26 mouse cellular contexts compared by ENCODE assay signal in genomic region chr10:117394738-117395550, GRCm38 (mm10). TPM values are rescaled to one million over a fixed set of nuclear protein-coding genes. Genes with fewer than 3 reads are reported as not detected.
DNase-seq lines count a peak whose midpoint lies in the region; ATAC-seq and TF ChIP-seq lines count a peak whose summit lies in the region.
"Had no signal": no experiment of that assay in that cellular context is flagged by ENCODE, and none has a peak within 500 bp of the region (broad histone marks: within the 10 kb centered on the region; RNA-seq: fewer than 3 reads in every experiment).

No protein-coding gene starts in this region.

- TF ChIP-seq CTCF in heart, adult 2 months (IDR thresholded peaks at IDR 0.05): peak; percentile 19; the same call in 1 of the 2 replicates
- 0 out of 2 replicates have a peak, but pooled peaks have one; percentile 2 for TF ChIP-seq CTCF in liver, postnatal 0 days (IDR thresholded peaks at IDR 0.05; ENCODE audit: low read depth)
- peak; percentile 22; the same call in 1 of the 2 replicates for TF ChIP-seq CTCF in midbrain, postnatal 0 days (IDR thresholded peaks at IDR 0.05)
- peak; percentile 6; the same call in 1 of the 2 replicates for TF ChIP-seq CTCF in stomach, postnatal 0 days (IDR thresholded peaks at IDR 0.05; ENCODE audit: low read depth)

- DNase-seq in heart, adult 2 months: no peak
- DNase-seq in liver, postnatal 0 days: no peak
- DNase-seq in liver, embryonic 11.5 days (ENCODE audit: low spot score): no peak
- DNase-seq in midbrain, postnatal 0 days (ENCODE audit: low spot score): no peak
- DNase-seq in stomach, postnatal 0 days (ENCODE audit: low spot score): no peak
- DNase-seq: adrenal gland, postnatal 10 days; adrenal gland, postnatal 36 days; B cell, adult 2 months; cerebellum, adult 18-20 months; cerebellum, adult 9-10 months; cerebellum, postnatal 14 days; forebrain, postnatal 0 days; gastrocnemius, adult 2 months; gastrocnemius, postnatal 14 days; heart, adult 11 months; heart, postnatal 14 days; heart, postnatal 4 days had no signal

- no peak for TF ChIP-seq EP300 in heart, adult 2 months (IDR thresholded peaks at IDR 0.05; ENCODE audit: insufficient read depth, low read depth, low read length)
- no peak for TF ChIP-seq EP300 in liver, postnatal 0 days (IDR thresholded peaks at IDR 0.05; ENCODE audit: low read depth)
- no peak for TF ChIP-seq EP300 in stomach, postnatal 0 days (optimal IDR thresholded peaks at IDR 0.05)

- H3K9me3 ChIP-seq in heart, embryonic 11.5 days (replicated peaks; ENCODE audit: control insufficient read depth, low read length): no peaks in the 10 kb centered on the region
- H3K9me3 ChIP-seq in liver, postnatal 0 days (ENCODE audit: low read length): no peaks in the 10 kb centered on the region
- H3K9me3 ChIP-seq in liver, embryonic 11.5 days (ENCODE audit: control insufficient read depth, low read length): no peaks in the 10 kb centered on the region
- H3K9me3 ChIP-seq in midbrain, postnatal 0 days (ENCODE audit: low read length): no peaks in the 10 kb centered on the region
- H3K9me3 ChIP-seq in midbrain, embryonic 15.5 days: no peaks in the 10 kb centered on the region
- no peaks in the 10 kb centered on the region for H3K9me3 ChIP-seq in stomach, postnatal 0 days (ENCODE audit: control insufficient read depth, low read length)
- H3K9me3 ChIP-seq: G1E; heart, embryonic 13.5 days; hindbrain, embryonic 15.5 days had no signal

- no peak overlapping the region for H3K27ac ChIP-seq in heart, adult 2 months
- no peak overlapping the region for H3K27ac ChIP-seq in heart, embryonic 11.5 days (ENCODE audit: low read depth, low read length)
- no peak overlapping the region for H3K27ac ChIP-seq in liver, postnatal 0 days (ENCODE audit: low read depth)
- no peak overlapping the region for H3K27ac ChIP-seq in liver, embryonic 11.5 days (ENCODE audit: low read depth, low read length)
- no peak overlapping the region for H3K27ac ChIP-seq in midbrain, postnatal 0 days (ENCODE audit: low read depth, low read length)
- no peak overlapping the region for H3K27ac ChIP-seq in midbrain, embryonic 15.5 days
- no peak overlapping the region for H3K27ac ChIP-seq in stomach, postnatal 0 days (replicated peaks)
- H3K27ac ChIP-seq: gastrocnemius, adult 2 months; heart, embryonic 13.5 days; hindbrain, embryonic 15.5 days had no signal

- H3K4me1 ChIP-seq in heart, adult 2 months (ENCODE audit: control insufficient read depth, insufficient read depth, low read length): peaks cover 3% of the 10 kb centered on the region
- H3K4me1 ChIP-seq in heart, embryonic 11.5 days (ENCODE audit: control insufficient read depth, insufficient read depth, low read length): no peaks in the 10 kb centered on the region
- peaks cover 11% of the 10 kb centered on the region; the same call in 1 of the 2 replicates for H3K4me1 ChIP-seq in liver, postnatal 0 days (ENCODE audit: insufficient read depth)
- H3K4me1 ChIP-seq in liver, embryonic 11.5 days (replicated peaks; ENCODE audit: control insufficient read depth, insufficient read depth, low read length): peaks cover 4% of the 10 kb centered on the region; the same call in 1 of the 2 replicates
- no peaks in the 10 kb centered on the region for H3K4me1 ChIP-seq in midbrain, postnatal 0 days (ENCODE audit: insufficient read depth, low read length)
- peaks cover 9% of the 10 kb centered on the region for H3K4me1 ChIP-seq in midbrain, embryonic 15.5 days
- no peaks in the 10 kb centered on the region; the same call in 1 of the 2 replicates for H3K4me1 ChIP-seq in stomach, postnatal 0 days (replicated peaks; ENCODE audit: control insufficient read depth, insufficient read depth)

- H3K36me3 ChIP-seq in heart, adult 2 months (ENCODE audit: control insufficient read depth, insufficient read depth, low read length): no peaks in the 10 kb centered on the region
- H3K36me3 ChIP-seq in heart, embryonic 11.5 days (ENCODE audit: control insufficient read depth, insufficient read depth, low read length): no peaks in the 10 kb centered on the region
- no peaks in the 10 kb centered on the region for H3K36me3 ChIP-seq in liver, postnatal 0 days (replicated peaks; ENCODE audit: insufficient read depth, low read length)
- H3K36me3 ChIP-seq in liver, embryonic 11.5 days (ENCODE audit: control insufficient read depth, insufficient read depth, low read length): no peaks in the 10 kb centered on the region
- no peaks in the 10 kb centered on the region for H3K36me3 ChIP-seq in midbrain, postnatal 0 days (ENCODE audit: insufficient read depth, low read length)
- no peaks in the 10 kb centered on the region for H3K36me3 ChIP-seq in midbrain, embryonic 15.5 days (replicated peaks)
- H3K36me3 ChIP-seq in stomach, postnatal 0 days (ENCODE audit: control insufficient read depth, insufficient read depth, low read length): no peaks in the 10 kb centered on the region
- H3K36me3 ChIP-seq: G1E; heart, embryonic 13.5 days; hindbrain, embryonic 15.5 days had no signal

- no peaks in the 10 kb centered on the region for H3K27me3 ChIP-seq in heart, adult 2 months (ENCODE audit: control insufficient read depth, insufficient read depth, low read length)
- H3K27me3 ChIP-seq in heart, embryonic 11.5 days (ENCODE audit: control insufficient read depth, insufficient read depth, low read length): no peaks in the 10 kb centered on the region
- no peaks in the 10 kb centered on the region for H3K27me3 ChIP-seq in liver, postnatal 0 days (ENCODE audit: insufficient read depth, low read length)
- H3K27me3 ChIP-seq in liver, embryonic 11.5 days (replicated peaks; ENCODE audit: control insufficient read depth, insufficient read depth, low read length): no peaks in the 10 kb centered on the region
- no peaks in the 10 kb centered on the region for H3K27me3 ChIP-seq in midbrain, postnatal 0 days (ENCODE audit: insufficient read depth, low read length)
- no peaks in the 10 kb centered on the region for H3K27me3 ChIP-seq in midbrain, embryonic 15.5 days (replicated peaks)
- no peaks in the 10 kb centered on the region for H3K27me3 ChIP-seq in stomach, postnatal 0 days (ENCODE audit: control insufficient read depth, insufficient read depth, low read length)
- H3K27me3 ChIP-seq: CH12.LX; hindbrain, embryonic 15.5 days had no signal

- no peak overlapping the region for H3K4me2 ChIP-seq in heart, embryonic 11.5 days
- H3K4me2 ChIP-seq in liver, postnatal 0 days (ENCODE audit: low read depth, low read length): no peak overlapping the region
- no peak overlapping the region for H3K4me2 ChIP-seq in liver, embryonic 11.5 days
- H3K4me2 ChIP-seq in midbrain, postnatal 0 days (ENCODE audit: low read depth, low read length, poor library complexity, severe bottlenecking): no peak overlapping the region
- no peak overlapping the region for H3K4me2 ChIP-seq in midbrain, embryonic 15.5 days
- H3K4me2 ChIP-seq in stomach, postnatal 0 days (replicated peaks; ENCODE audit: low read depth): no peak overlapping the region
- H3K4me2 ChIP-seq: heart, embryonic 13.5 days; hindbrain, embryonic 15.5 days had no signal

- no peak overlapping the region for H3K9ac ChIP-seq in heart, adult 2 months (ENCODE audit: low read depth, low read length)
- no peak overlapping the region for H3K9ac ChIP-seq in heart, embryonic 11.5 days (ENCODE audit: low read depth, low read length)
- H3K9ac ChIP-seq in liver, postnatal 0 days (replicated peaks): no peak overlapping the region
- H3K9ac ChIP-seq in liver, embryonic 11.5 days (ENCODE audit: low read depth, low read length): no peak overlapping the region
- no peak overlapping the region for H3K9ac ChIP-seq in midbrain, postnatal 0 days (replicated peaks; ENCODE audit: low read length, poor library complexity, severe bottlenecking)
- no peak overlapping the region for H3K9ac ChIP-seq in midbrain, embryonic 15.5 days
- no peak overlapping the region for H3K9ac ChIP-seq in stomach, postnatal 0 days (ENCODE audit: low read length)
- H3K9ac ChIP-seq: forebrain, postnatal 0 days; heart, embryonic 13.5 days; hindbrain, embryonic 15.5 days had no signal

- no peak for ATAC-seq in heart, embryonic 11.5 days (replicated peaks; ENCODE audit: insufficient number of reproducible peaks, low FRiP score, low TSS enrichment)
- ATAC-seq in liver, postnatal 0 days: no peak
- ATAC-seq in liver, embryonic 11.5 days (replicated peaks; ENCODE audit: low FRiP score): no peak
- no peak for ATAC-seq in midbrain, postnatal 0 days (ENCODE audit: low FRiP score)
- no peak for ATAC-seq in midbrain, embryonic 15.5 days (replicated peaks)
- no peak for ATAC-seq in stomach, postnatal 0 days (ENCODE audit: low FRiP score, low TSS enrichment)
- no peak for ATAC-seq in erythroblast, adult 5-6 weeks (replicated peaks; ENCODE audit: low FRiP score, poor library complexity, severe bottlenecking)
- ATAC-seq: activated CD4-positive, CD25-positive, alpha-beta regulatory T cell, adult 4 months; forebrain, embryonic 14.5 days; forebrain, postnatal 0 days had no signal

- H3K4me3 ChIP-seq in heart, adult 2 months: no peak overlapping the region
- no peak overlapping the region for H3K4me3 ChIP-seq in heart, embryonic 11.5 days (ENCODE audit: low read depth, low read length)
- H3K4me3 ChIP-seq in liver, postnatal 0 days (ENCODE audit: low read depth, low read length): no peak overlapping the region
- H3K4me3 ChIP-seq in liver, embryonic 11.5 days (ENCODE audit: low read depth, low read length): no peak overlapping the region
- H3K4me3 ChIP-seq in midbrain, postnatal 0 days (ENCODE audit: low read depth, low read length): no peak overlapping the region
- no peak overlapping the region for H3K4me3 ChIP-seq in midbrain, embryonic 15.5 days
- H3K4me3 ChIP-seq in stomach, postnatal 0 days (ENCODE audit: low read depth, low read length): no peak overlapping the region
- H3K4me3 ChIP-seq: gastrocnemius, adult 2 months; heart, embryonic 13.5 days; hindbrain, embryonic 15.5 days had no signal

- intact Hi-C loops in heart, adult 2 months (cut with DNase I): loop anchor here (2.0 kb wide), 1 partner anchor 18 kb away; no protein-coding TSS in a partner anchor

- H3K79me2 ChIP-seq in heart, adult 2 months (replicated peaks; ENCODE audit: control insufficient read depth, insufficient read depth, low read length): no peaks in the 10 kb centered on the region

- no peak for TF ChIP-seq POLR2A in heart, adult 2 months (IDR thresholded peaks at IDR 0.05; ENCODE audit: insufficient read depth, low read depth, low read length)

- WGBS in heart, adult 2 months: 83% methylated on average over 3 of the region's 3 CpGs
- 63% methylated on average over 3 of the region's 3 CpGs for WGBS in heart, embryonic 11.5 days (ENCODE audit: insufficient replicate concordance)
- WGBS in liver, postnatal 0 days (ENCODE audit: insufficient replicate concordance): 76% methylated on average over 3 of the region's 3 CpGs
- WGBS in liver, embryonic 11.5 days: 64% methylated on average over 3 of the region's 3 CpGs
- WGBS in midbrain, postnatal 0 days: 84% methylated on average over 3 of the region's 3 CpGs
- 81% methylated on average over 3 of the region's 3 CpGs for WGBS in midbrain, embryonic 15.5 days
- 66% methylated on average over 3 of the region's 3 CpGs for WGBS in stomach, postnatal 0 days

RNA-seq across cellular contexts. Expression of gene Cpsf6, which starts 15.1 kb away (rescaled TPM):
- total RNA-seq in heart, adult 2 months (2021): 10 to 100 TPM; 30.9 to 35.5 TPM
- 20.3 and 22.7 TPM in 2 replicates for polyA plus RNA-seq in heart, adult 2 months (2012; rRNA removed)
- 97.9 and 117 TPM in 2 replicates for polyA plus RNA-seq in heart, embryonic 11.5 days (2014; fragmentation: Nextera tagmentation; extraction: Ambion mirVana)
- 34.4 and 38.6 TPM in 2 replicates for polyA plus RNA-seq in liver, postnatal 0 days (2015; fragmentation: Nextera tagmentation; extraction: Ambion mirVana)
- 135 and 155 TPM in 2 replicates for polyA plus RNA-seq in liver, embryonic 11.5 days (2014; fragmentation: Nextera tagmentation; extraction: Ambion mirVana)
- total RNA-seq in midbrain, postnatal 0 days (2014; rRNA removed): 120 and 151 TPM in 2 replicates
- polyA plus RNA-seq in midbrain, postnatal 0 days (2015; fragmentation: Nextera tagmentation; extraction: Ambion mirVana): 78.9 and 85.1 TPM in 2 replicates
- polyA plus RNA-seq in midbrain, embryonic 15.5 days (2015; fragmentation: Nextera tagmentation; extraction: Ambion mirVana): 148 and 154 TPM in 2 replicates
- polyA plus RNA-seq in stomach, postnatal 0 days (2015; fragmentation: Nextera tagmentation; extraction: Ambion mirVana): 52.5 and 53.6 TPM in 2 replicates
- 37.6 and 47.7 TPM in 2 replicates for total RNA-seq in erythroblast, adult 5-6 weeks (2015; ENCODE audit: low replicate concordance)
- total RNA-seq in erythroblast, adult 5-6 weeks (2017; ENCODE audit: low replicate concordance): 36.5 and 47.0 TPM in 2 replicates
